ENCODE assay signal across 8 mouse cellular contexts in the genomic region with DNA sequence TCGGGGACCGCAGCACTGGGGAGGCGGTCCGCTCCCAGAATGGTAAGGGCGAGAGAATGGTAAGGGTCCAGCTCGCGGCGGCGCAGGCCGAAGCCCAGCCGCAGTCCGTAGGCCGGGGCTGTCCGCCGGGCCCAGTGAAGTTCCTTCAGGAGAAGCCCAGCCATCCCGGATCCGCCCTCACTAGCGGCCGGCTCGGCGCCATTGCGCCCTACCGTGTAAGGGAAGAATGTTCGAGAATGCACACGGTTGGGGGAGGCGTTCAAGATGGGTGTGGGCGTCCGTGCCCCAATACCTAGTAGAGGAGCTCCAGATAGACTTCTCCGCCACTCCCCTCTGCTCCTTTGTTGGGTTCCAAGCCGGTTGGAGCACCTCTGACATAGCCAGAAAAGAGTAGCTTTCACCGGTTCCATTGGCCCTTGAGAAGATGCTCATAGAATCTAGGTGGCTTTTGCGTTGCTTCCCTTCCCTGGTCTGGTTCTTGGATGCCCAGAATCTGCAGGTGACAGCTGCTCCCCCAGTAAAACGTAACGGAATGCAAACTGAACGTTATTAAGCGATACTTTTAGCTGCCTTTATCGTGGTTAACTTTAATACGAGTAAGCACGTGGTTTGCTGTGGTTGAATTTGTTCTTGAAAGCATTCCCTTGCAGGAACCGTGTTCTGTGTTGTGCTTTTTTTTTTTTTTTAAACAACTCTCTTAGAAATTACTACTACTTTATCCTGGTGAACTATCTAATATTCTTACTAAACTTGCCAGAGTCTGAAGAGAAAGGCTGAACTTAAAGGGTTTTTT. TPM values are rescaled to one million over a fixed set of nuclear protein-coding genes. Genes with fewer than 3 reads are reported as not detected.
DNase-seq lines count a peak whose midpoint lies in the region; ATAC-seq lines count a peak whose summit lies in the region.

No protein-coding gene starts in this region.

- H3K9me3 ChIP-seq in forebrain, embryonic 13.5 days (replicated peaks) = no peaks in the 10 kb centered on the region
- H3K9me3 ChIP-seq in limb, embryonic 10.5 days (replicated peaks) = no peaks in the 10 kb centered on the region
- H3K9me3 ChIP-seq in midbrain, embryonic 11.5 days (ENCODE audit: control insufficient read depth, low read length) = no peaks in the 10 kb centered on the region

- peak; percentile 55 for DNase-seq in gastrocnemius, postnatal 10 days
- DNase-seq in gastrocnemius, postnatal 25 days = no peak
- DNase-seq in 3T3-L1 (ENCODE audit: low read depth, low spot score) = peak; percentile 64
- peak; percentile 34 for DNase-seq in WW6 (ENCODE audit: low read depth, low spot score)
- no peak for DNase-seq in limb, embryonic 10.5 days (ENCODE audit: low spot score)
- no peak for DNase-seq in midbrain, embryonic 11.5 days (ENCODE audit: low spot score, missing footprints)
- DNase-seq in thymus, postnatal 14 days = peak; percentile 68

- peak overlapping the region; percentile 98 for H3K9ac ChIP-seq in forebrain, embryonic 13.5 days
- H3K9ac ChIP-seq in midbrain, embryonic 11.5 days (ENCODE audit: low read length) = peak overlapping the region; percentile 97

- H3K27ac ChIP-seq in forebrain, embryonic 13.5 days = peak overlapping the region; percentile 79
- H3K27ac ChIP-seq in limb, embryonic 10.5 days = peak overlapping the region; percentile 97
- H3K27ac ChIP-seq in midbrain, embryonic 11.5 days (ENCODE audit: low read depth, low read length) = peak overlapping the region; percentile 82

- H3K36me3 ChIP-seq in forebrain, embryonic 13.5 days (ENCODE audit: poor library complexity, severe bottlenecking) = peaks cover 58% of the 10 kb centered on the region
- peaks cover 69% of the 10 kb centered on the region for H3K36me3 ChIP-seq in limb, embryonic 10.5 days
- H3K36me3 ChIP-seq in midbrain, embryonic 11.5 days (ENCODE audit: control insufficient read depth, insufficient read depth, low read length) = peaks cover 24% of the 10 kb centered on the region; the same call in 1 of the 2 replicates

- H3K4me1 ChIP-seq in forebrain, embryonic 13.5 days = peaks cover 21% of the 10 kb centered on the region
- H3K4me1 ChIP-seq in limb, embryonic 10.5 days = peaks cover 2% of the 10 kb centered on the region; the same call in 1 of the 2 replicates
- H3K4me1 ChIP-seq in midbrain, embryonic 11.5 days (ENCODE audit: control insufficient read depth, insufficient read depth, low read length) = peaks cover 7% of the 10 kb centered on the region; the same call in 1 of the 2 replicates

- WGBS in forebrain, embryonic 13.5 days = under 1% methylated on average over 40 of the region's 40 CpGs
- WGBS in limb, embryonic 10.5 days = under 1% methylated on average over 40 of the region's 40 CpGs
- WGBS in midbrain, embryonic 11.5 days = under 1% methylated on average over 39 of the region's 40 CpGs

- ATAC-seq in forebrain, embryonic 13.5 days = peak; percentile 57
- peak; percentile 71 for ATAC-seq in midbrain, embryonic 11.5 days (ENCODE audit: low FRiP score)

- H3K4me3 ChIP-seq in forebrain, embryonic 13.5 days = peak overlapping the region; percentile 96
- peak overlapping the region; percentile 96 for H3K4me3 ChIP-seq in limb, embryonic 10.5 days
- H3K4me3 ChIP-seq in midbrain, embryonic 11.5 days (ENCODE audit: low read depth, low read length) = peak overlapping the region; percentile 92

- H3K4me2 ChIP-seq in forebrain, embryonic 13.5 days = peak overlapping the region; percentile 85
- H3K4me2 ChIP-seq in midbrain, embryonic 11.5 days = peak overlapping the region; percentile 69

- no peaks in the 10 kb centered on the region for H3K27me3 ChIP-seq in forebrain, embryonic 13.5 days
- H3K27me3 ChIP-seq in limb, embryonic 10.5 days (ENCODE audit: low read depth, poor library complexity, severe bottlenecking) = no peaks in the 10 kb centered on the region
- no peaks in the 10 kb centered on the region for H3K27me3 ChIP-seq in midbrain, embryonic 11.5 days (ENCODE audit: control insufficient read depth, insufficient read depth, low read length)

RNA-seq across cellular contexts. Expression of a gene that starts 0.6 kb away (rescaled TPM):
- 10 to 100 TPM; 81.3 to 85.7 TPM for total RNA-seq in gastrocnemius, postnatal 10 days (2021)
- 100 to 1,000 TPM; 100 to 109 TPM for total RNA-seq in gastrocnemius, postnatal 25 days (2021)
- 170 and 186 TPM in 2 replicates for polyA plus RNA-seq in forebrain, embryonic 13.5 days (2015; fragmentation: Nextera tagmentation; extraction: Ambion mirVana)
- 200 and 227 TPM in 2 replicates for polyA plus RNA-seq in limb, embryonic 10.5 days (2016; fragmentation: Nextera tagmentation; extraction: Ambion mirVana)
- 172 and 176 TPM in 2 replicates for polyA plus RNA-seq in midbrain, embryonic 11.5 days (2014; fragmentation: Nextera tagmentation; extraction: Ambion mirVana)

RNA-seq across cellular contexts. Expression of a gene that starts 1.3 kb away (rescaled TPM):
- total RNA-seq in gastrocnemius, postnatal 10 days (2021) = 100 to 1,000 TPM; 238 to 250 TPM
- 100 to 1,000 TPM; 159 to 178 TPM for total RNA-seq in gastrocnemius, postnatal 25 days (2021)
- polyA plus RNA-seq in forebrain, embryonic 13.5 days (2015; fragmentation: Nextera tagmentation; extraction: Ambion mirVana) = 470 and 497 TPM in 2 replicates
- polyA plus RNA-seq in limb, embryonic 10.5 days (2016; fragmentation: Nextera tagmentation; extraction: Ambion mirVana) = 538 and 581 TPM in 2 replicates
- 542 and 583 TPM in 2 replicates for polyA plus RNA-seq in midbrain, embryonic 11.5 days (2014; fragmentation: Nextera tagmentation; extraction: Ambion mirVana)

RNA-seq across cellular contexts. Expression of a gene that starts 6.8 kb away (rescaled TPM):
- under 1 TPM; 0.20 to 0.26 TPM for total RNA-seq in gastrocnemius, postnatal 10 days (2021)
- under 1 TPM in 1 of 2 experiments, not detected in 1; 0.83 TPM for total RNA-seq in gastrocnemius, postnatal 25 days (2021)
- polyA plus RNA-seq in forebrain, embryonic 13.5 days (2015; fragmentation: Nextera tagmentation; extraction: Ambion mirVana) = 2.8 and 3.0 TPM in 2 replicates
- 2.0 and 2.3 TPM in 2 replicates for polyA plus RNA-seq in limb, embryonic 10.5 days (2016; fragmentation: Nextera tagmentation; extraction: Ambion mirVana)
- 1.1 and 1.2 TPM in 2 replicates for polyA plus RNA-seq in midbrain, embryonic 11.5 days (2014; fragmentation: Nextera tagmentation; extraction: Ambion mirVana)

RNA-seq across cellular contexts. Expression of a gene that starts 23.6 kb away (rescaled TPM):
- total RNA-seq in gastrocnemius, postnatal 10 days (2021) = under 1 TPM in 1 of 2 experiments, not detected in 1; 0.33 TPM
- total RNA-seq in gastrocnemius, postnatal 25 days (2021) = not detected
- 0.71 and 1.5 TPM in 2 replicates for polyA plus RNA-seq in forebrain, embryonic 13.5 days (2015; fragmentation: Nextera tagmentation; extraction: Ambion mirVana)
- 0.98 and 1.3 TPM in 2 replicates for polyA plus RNA-seq in limb, embryonic 10.5 days (2016; fragmentation: Nextera tagmentation; extraction: Ambion mirVana)
- 0.93 and 1.4 TPM in 2 replicates for polyA plus RNA-seq in midbrain, embryonic 11.5 days (2014; fragmentation: Nextera tagmentation; extraction: Ambion mirVana)

RNA-seq across cellular contexts. Expression of a gene that starts 41.0 kb away (rescaled TPM):
- 1 to 10 TPM; 1.8 to 2.3 TPM for total RNA-seq in gastrocnemius, postnatal 10 days (2021)
- total RNA-seq in gastrocnemius, postnatal 25 days (2021) = 1 to 10 TPM; 1.2 to 2.2 TPM
- not detected in 2 replicates for polyA plus RNA-seq in forebrain, embryonic 13.5 days (2015; fragmentation: Nextera tagmentation; extraction: Ambion mirVana)
- 0.09 TPM in 1 of 2 replicates, not detected in the other for polyA plus RNA-seq in limb, embryonic 10.5 days (2016; fragmentation: Nextera tagmentation; extraction: Ambion mirVana)
- polyA plus RNA-seq in midbrain, embryonic 11.5 days (2014; fragmentation: Nextera tagmentation; extraction: Ambion mirVana) = not detected in 2 replicates

Comparison
In these comparisons a context has a peak if more than half of its experiments do, and no peak if none do; other contexts are left out.
1. DNase-seq: peak in gastrocnemius, postnatal 10 days (single experiment), 3T3-L1 (single experiment), WW6 (single experiment) and thymus, postnatal 14 days (single experiment); none in gastrocnemius, postnatal 25 days (single experiment), limb, embryonic 10.5 days (single experiment) and midbrain, embryonic 11.5 days (single experiment).
2. Peak in every context shown above with its lines, with median percentiles within 50 percentile points of each other: H3K27ac ChIP-seq and H3K4me3 ChIP-seq.